Mouse (Mus musculus) thymus, postnatal 0 days (tissue): ENCODE results near the gene Tmc7. TPM values are rescaled to one million over a fixed set of nuclear protein-coding genes. Genes with fewer than 3 reads are reported as not detected.

ENCODE experiments used
- DNase-seq: peaks from one replicate; pipeline ENCODE4 v3.0.0-alpha.2; 2015; ENCODE audit warnings: low spot score
- polyA plus RNA-seq: library from polyadenylated mRNA; unstranded; fragments of >200 nt; fragmentation: Nextera tagmentation; extraction: Ambion mirVana; gene quantifications from 2 replicates; pipeline ENCODE4 v1.2.1, GENCODE M21; 2015

The Tmc7 gene
- polyA plus RNA-seq, 1 experiment from 2014 or later = 0.78 TPM

DNA sequence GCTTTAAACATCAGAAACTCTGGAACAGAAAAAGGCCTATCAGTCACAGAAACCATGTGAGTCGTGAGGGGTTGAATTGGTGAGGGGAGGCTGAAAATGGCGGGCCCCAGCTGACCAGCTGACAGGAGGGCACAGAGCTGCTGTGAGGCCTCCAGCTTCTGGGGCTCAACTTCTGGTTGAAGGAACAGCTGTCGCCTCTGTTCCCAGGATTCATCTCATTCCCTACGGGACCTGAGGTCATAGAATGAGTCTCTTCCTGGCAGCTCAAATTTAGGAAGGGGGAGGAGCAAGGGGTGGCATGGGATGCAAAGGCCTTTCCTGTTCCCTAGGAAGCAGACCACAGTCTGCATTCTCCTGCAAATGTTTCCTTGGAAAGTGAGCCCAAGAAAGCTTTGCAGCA, 80.7 kb downstream of the Tmc7 start:
- no peak for DNase-seq

DNA sequence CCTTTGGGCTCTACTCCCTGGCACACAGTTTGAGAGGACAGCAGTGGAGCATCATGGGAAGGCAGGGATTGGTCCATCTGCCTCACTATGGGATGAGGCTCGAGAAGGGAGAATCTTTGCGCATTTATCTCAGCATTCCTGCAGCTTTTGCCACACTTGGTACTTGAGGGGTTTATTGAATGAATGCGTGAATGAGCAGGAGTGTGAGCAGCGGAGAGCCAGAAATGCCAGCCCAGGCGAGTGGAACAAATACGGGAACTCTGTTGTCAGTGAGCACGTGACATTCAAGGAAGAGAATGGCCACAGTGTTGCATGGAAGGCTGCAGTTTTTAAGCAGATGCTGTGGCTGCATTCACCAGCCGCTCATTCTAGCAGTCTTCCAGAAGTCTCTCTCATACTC, 82.2 kb downstream of the Tmc7 start:
- no peak for DNase-seq

DNA sequence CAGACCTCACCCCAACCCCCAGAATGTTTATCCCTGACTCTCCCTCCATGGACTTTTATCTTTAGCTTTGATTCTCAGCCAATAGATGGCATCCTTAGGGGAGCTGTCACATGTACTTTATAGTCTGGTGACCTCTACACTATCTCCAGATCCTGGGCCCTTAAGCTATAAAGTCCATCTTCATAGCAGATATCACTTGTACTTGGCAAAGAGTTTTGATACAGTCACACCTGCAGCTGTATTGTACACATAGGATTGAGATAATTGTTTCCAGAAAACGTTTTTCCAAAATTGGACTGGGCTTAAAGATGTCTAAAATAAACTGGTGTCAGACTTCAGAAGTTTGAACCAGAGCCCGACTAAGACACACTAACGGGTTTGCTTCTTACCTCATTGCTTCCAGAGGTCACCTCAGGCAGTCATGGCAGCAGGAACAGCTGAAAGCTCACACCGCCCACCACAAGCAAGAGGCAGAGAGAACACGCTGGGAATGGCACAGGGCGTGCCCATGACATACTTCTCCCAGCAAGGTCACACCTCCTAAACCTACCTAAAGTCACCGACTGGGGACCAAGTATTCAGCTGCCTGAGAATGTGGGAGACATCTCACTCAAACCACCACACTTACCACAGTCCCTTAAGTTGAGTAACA, 84.6 kb downstream of the Tmc7 start:
- DNase-seq = no peak

DNA sequence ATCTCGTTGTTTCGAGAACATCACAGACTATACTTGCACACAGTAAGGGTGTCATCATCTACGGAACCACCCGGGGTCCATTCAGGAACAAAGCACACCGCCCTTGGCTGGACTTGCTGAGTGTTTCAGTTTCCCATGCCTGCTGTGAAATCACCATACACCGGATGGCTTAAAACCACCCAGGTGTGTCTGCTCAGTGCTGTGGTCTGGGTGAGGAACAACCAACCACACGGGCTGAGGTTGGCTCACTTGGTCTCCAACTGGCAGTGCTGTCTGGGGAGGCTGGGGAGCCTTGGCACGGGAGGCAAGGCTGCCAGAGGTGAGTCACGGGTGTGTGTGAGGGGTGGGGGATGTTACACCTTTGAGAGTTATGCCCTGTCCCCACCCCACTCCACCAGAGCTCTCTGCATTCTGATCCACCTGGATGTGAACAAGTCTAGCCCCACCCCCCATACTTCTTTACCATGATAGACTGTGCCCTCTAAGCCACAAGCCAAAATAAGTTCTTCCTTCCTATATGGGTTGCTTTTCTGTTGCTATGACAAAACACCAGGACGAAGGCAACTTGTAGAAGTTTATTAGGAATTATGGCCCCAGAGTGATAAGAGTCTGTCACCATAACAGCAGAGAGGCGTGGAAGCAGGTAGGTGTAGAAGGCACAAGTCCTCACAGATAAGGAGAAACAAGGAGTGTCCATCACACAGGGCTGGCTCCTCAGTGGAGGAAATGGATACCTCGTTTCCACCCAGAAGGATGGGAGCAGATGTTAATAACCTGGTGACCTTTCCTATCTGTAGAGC, 85.4 kb downstream of the Tmc7 start:
- DNase-seq = no peak

DNA sequence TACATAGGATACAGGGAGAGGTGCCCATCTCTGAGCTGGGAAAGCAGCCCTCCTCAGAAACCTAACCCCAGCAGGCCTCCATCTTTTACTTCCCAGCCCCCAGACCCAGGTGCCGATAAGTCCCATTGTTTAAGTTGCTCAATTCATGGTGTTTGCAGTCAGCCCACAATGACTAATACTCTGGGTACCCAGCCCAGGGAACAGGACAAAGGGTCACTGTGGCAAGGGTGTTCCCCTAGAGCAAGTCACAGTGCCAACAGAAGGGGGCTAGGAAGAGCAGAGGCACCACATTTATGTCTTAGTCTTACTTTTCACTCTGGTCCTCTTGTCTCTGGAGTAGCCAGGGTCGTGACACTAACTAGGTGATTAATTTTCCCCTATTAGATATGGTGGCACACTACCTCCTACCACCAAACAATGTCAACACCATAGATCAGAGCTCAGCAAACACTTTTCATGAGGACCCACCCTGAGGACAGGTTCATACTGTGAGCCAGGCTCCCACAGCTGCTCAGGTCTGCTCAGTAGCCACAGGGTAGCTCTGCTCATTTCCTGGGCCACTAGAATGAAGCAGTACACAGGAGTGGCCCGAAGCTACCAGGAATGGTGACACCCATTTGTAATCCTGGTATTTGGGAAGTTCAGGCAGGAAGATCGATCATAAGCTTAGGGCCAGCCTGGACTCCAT, 89.5 kb downstream of the Tmc7 start:
- DNase-seq = no peak

DNA sequence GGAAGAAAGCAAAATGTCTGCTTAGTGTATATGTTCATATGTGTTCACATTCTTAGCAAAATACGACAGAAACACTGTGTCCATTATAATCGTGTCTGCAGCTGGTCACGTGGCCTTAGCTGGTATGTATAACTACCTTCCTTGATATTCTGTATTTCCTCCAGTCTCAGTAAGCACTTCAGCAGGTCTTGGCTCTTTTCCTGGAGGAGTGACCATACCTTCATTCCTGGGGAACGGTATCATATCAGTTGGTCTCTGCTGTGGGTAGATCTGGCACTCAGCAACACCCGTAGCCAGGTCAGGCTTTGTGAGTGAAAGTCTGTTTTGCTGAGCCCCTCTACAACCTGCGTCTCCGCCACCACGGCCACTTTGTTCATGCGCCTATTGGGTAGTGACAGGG, 90.6 kb downstream of the Tmc7 start:
- DNase-seq = no peak

DNA sequence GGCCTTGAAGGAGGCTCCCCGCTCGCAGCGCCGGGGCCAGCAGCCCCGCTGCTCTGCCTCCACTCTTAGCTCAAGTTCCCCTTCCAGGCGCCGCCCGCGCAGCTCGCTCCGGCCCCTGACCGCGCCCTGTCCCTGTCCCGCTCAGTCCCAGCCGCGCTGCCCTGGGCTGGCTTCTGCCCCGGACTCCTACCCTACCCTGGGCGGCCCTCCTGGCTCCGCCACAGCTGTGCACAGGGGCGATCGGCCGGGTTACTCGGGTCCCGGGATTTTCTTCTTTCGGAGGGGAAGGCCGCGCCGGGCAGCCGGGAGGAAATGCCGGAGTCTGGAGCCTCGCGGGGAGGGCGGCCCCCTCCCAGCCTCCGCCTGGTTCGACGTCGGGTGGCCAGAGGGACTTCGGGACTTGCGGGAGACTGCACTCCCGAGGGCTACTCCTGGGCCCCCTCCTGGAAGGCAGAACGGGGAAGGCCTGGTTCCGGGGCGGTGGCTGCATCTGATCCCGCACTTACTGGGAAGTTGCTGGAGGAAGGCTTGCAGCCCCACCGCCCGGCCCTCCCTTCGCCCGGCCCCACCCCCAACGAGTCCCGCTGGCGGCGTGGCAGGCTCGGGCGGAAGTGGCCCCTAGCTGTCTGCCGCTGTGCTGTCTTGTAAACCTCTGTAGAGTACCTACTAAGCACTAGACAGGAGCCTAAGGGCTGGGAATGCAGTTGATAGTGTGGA, 92.9 kb downstream of the Tmc7 start, which contains the start of gene Itpripl2:
Gene Itpripl2 (minus strand): TSS at position 545 of the 717 bp plus-strand sequence.
- peak; percentile 58 for DNase-seq

- peak; percentile 3 for DNase-seq
Measured at GRCm38 (mm10) chr7:118490666-118491430, 93.7 kb downstream of the Tmc7 start.

- no peak for DNase-seq
Measured at GRCm38 (mm10) chr7:118489706-118490665, 94.5 kb downstream of the Tmc7 start.

GRCm38 (mm10) chr7:118488060-118488664, 96.4 kb downstream of the Tmc7 start:
- DNase-seq = no peak

GRCm38 (mm10) chr7:118486917-118487316, 97.6 kb downstream of the Tmc7 start:
- no peak for DNase-seq

Other genes starting within 250 kb of the Tmc7 start
- gene Syt17, start 136.5 kb downstream of the Tmc7 start, polyA plus RNA-seq = 0.06 and 0.18 TPM in 2 replicates
- 1.4 and 1.8 TPM in 2 replicates for gene Itpripl2, start 92.8 kb downstream of the Tmc7 start, polyA plus RNA-seq
- gene Coq7, start 51.4 kb downstream of the Tmc7 start, polyA plus RNA-seq = 81.4 and 86.5 TPM in 2 replicates
- gene Tmc5, start 12.6 kb upstream of the Tmc7 start, polyA plus RNA-seq = 2.0 and 2.2 TPM in 2 replicates
- 71.0 and 75.3 TPM in 2 replicates for gene Gde1, start 121.0 kb upstream of the Tmc7 start, polyA plus RNA-seq
- 7.8 and 8.1 TPM in 2 replicates for gene Ccp110, start 127.8 kb upstream of the Tmc7 start, polyA plus RNA-seq
- gene Vps35l, start 155.5 kb upstream of the Tmc7 start, polyA plus RNA-seq = 55.7 and 56.5 TPM in 2 replicates